Mouse (Mus musculus) C2C12 (cell line): Measurements from ENCODE around the gene Etl4. TPM values are rescaled to one million over a fixed set of nuclear protein-coding genes. Genes with fewer than 3 reads are reported as not detected.

Source experiments
- H3K27me3 ChIP-seq: one replicate; pipeline ENCODE4 v1.6.1; 2011; ENCODE audit not compliant: control insufficient read depth, insufficient read depth, insufficient read length
- H3K36me3 ChIP-seq: one replicate; pipeline ENCODE4 v1.6.1; 2011; ENCODE audit not compliant: control insufficient read depth, insufficient read depth
- H3K4me3 ChIP-seq: one replicate; pipeline ENCODE4 v1.5.1; 2011; ENCODE audit warnings: mild to moderate bottlenecking, control low read depth; ENCODE audit not compliant: poor library complexity, insufficient read depth, severe bottlenecking
- H3K79me2 ChIP-seq: one replicate; pipeline ENCODE4 v1.6.1; 2011; ENCODE audit not compliant: control insufficient read depth, insufficient read depth
- H3K79me3 ChIP-seq: one replicate; pipeline ENCODE4 v1.6.1; 2011; ENCODE audit warnings: low read depth, control low read depth
- H3ac ChIP-seq: one replicate; pipeline ENCODE3; 2011; ENCODE audit warnings: low read depth; ENCODE audit not compliant: control insufficient read depth, insufficient read length
- CEBPB ChIP-seq: IDR thresholded peaks from one replicate; pipeline ENCODE4 v1.6.1; 2011; ENCODE audit warnings: low read depth, mild to moderate bottlenecking, control low read depth, moderate library complexity
- CTCF ChIP-seq: IDR thresholded peaks from one replicate; pipeline ENCODE4 v1.5.1; 2011; ENCODE audit not compliant: control insufficient read depth, insufficient read depth, insufficient read length
- FOSL1 ChIP-seq: IDR thresholded peaks from one replicate; pipeline ENCODE4 v1.8.0; 2011; ENCODE audit warnings: mild to moderate bottlenecking, low read length; ENCODE audit not compliant: poor library complexity, insufficient read depth, severe bottlenecking
- MAX ChIP-seq: IDR thresholded peaks from one replicate; pipeline ENCODE4 v1.6.1; 2011; ENCODE audit warnings: mild to moderate bottlenecking, control low read depth
- MYOD1 ChIP-seq: IDR thresholded peaks from one replicate; pipeline ENCODE4 v1.6.1; 2011; ENCODE audit warnings: low read depth; ENCODE audit not compliant: control insufficient read depth, insufficient read length
- MYOG ChIP-seq: IDR thresholded peaks from one replicate; pipeline ENCODE4 v1.6.1; 2011; ENCODE audit not compliant: control insufficient read depth, insufficient read length; ENCODE audit errors: extremely low read depth
- USF1 ChIP-seq: IDR thresholded peaks from one replicate; pipeline ENCODE4 v1.6.1; 2011; ENCODE audit warnings: low read depth, mild to moderate bottlenecking, control low read depth, moderate library complexity
- polyA plus RNA-seq: library from polyadenylated mRNA; unstranded; fragments of >200 nt; fragmentation: generic; extraction: Trizol; gene quantifications from one replicate; pipeline ENCODE4 v1.2.1, GENCODE M21; 2012; ENCODE audit warnings: missing spikeins

Gene Etl4
- polyA plus RNA-seq, 1 experiment, result 3.9 TPM

DNA sequence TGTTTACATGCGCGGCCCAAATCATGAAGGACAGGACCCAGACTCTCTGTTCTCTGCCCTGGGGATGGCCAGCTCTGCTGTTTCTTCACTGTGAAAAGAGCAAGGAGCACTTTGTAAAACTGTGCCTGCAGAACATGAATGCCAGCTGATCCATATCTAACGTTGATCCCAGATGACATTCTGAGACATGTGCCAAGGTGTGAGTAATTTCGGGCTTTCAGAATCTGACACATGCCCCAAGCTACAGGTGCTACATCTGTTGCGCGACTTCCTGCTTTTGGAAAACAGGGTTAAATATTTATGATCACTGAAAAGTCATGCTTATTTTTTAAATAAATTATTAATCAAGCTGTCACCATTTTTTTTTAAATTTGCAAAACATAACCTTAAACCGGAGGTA lies 801.0 kb downstream of the Etl4 start:
- Histone ChIP-seq H3K79me2 (no peaks in the 10 kb centered on the region), H3K27me3 (no peaks in the 10 kb centered on the region), H3K79me3 (no peaks in the 10 kb centered on the region), H3K4me3 (no peak overlapping the region), H3ac (no peak overlapping the region), H3K36me3 (no peaks in the 10 kb centered on the region)
- no peak for TF ChIP-seq CTCF
- TF ChIP-seq MAX, result no peak
- no peak for TF ChIP-seq USF1
- TF ChIP-seq FOSL1, result no peak
- no peak for TF ChIP-seq MYOD1
- no peak for TF ChIP-seq CEBPB
- no peak for TF ChIP-seq MYOG

DNA sequence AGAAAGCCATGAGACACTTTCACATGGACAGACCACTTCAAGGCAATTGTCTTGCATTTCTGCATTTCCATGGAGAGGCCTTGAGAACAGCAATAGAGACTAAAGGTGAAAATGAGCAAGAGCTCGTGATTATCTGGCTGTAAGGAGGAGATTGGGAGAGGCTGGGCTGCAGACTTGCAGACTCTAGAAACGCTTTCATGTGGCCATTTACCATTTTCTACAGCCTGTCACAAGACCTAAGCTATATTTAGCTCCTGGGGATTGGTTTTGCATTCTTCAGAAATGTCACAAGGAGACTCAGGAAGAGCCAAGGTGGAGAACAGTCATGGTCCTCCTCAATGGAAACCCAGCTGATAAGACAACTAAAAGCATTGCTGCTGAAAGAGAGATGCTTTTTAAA lies 801.4 kb downstream of the Etl4 start:
- H3K36me3 ChIP-seq, result no peaks in the 10 kb centered on the region
- no peaks in the 10 kb centered on the region for H3K79me3 ChIP-seq
- no peaks in the 10 kb centered on the region for H3K27me3 ChIP-seq
- TF ChIP-seq MYOG, result no peak
- TF ChIP-seq USF1, result no peak
- TF ChIP-seq MYOD1, result no peak
- no peak for TF ChIP-seq FOSL1
- no peak for TF ChIP-seq CTCF
- TF ChIP-seq MAX, result no peak
- no peak for TF ChIP-seq CEBPB
- H3ac ChIP-seq, result no peak overlapping the region
- H3K79me2 ChIP-seq, result no peaks in the 10 kb centered on the region
- H3K4me3 ChIP-seq, result no peak overlapping the region

DNA sequence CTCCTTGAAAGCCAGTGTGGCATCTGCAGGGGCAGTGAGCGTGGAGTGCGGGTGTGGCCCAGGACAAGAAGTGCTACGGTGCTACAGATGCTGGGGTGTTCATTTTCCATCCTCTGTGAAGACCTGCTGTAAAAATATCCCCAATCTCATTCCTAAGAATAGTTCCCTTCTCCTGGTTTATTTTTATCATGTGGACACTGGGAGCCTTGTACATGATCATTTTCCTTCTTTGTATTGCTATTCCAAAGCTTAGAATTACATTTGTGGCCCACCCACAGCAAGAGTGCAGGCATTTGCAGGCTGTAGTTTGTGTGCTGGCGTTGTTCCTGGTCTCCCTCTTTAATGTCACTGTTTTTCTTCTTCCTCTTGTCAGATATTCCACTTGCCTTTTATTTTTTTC lies 809.5 kb downstream of the Etl4 start:
- Histone ChIP-seq H3ac (no peak overlapping the region), H3K79me3 (no peaks in the 10 kb centered on the region), H3K36me3 (no peaks in the 10 kb centered on the region), H3K79me2 (no peaks in the 10 kb centered on the region), H3K4me3 (no peak overlapping the region), H3K27me3 (no peaks in the 10 kb centered on the region)
- TF ChIP-seq MYOD1 (no peak), MYOG (no peak), FOSL1 (no peak), USF1 (no peak), CTCF (no peak), CEBPB (no peak), MAX (no peak)

DNA sequence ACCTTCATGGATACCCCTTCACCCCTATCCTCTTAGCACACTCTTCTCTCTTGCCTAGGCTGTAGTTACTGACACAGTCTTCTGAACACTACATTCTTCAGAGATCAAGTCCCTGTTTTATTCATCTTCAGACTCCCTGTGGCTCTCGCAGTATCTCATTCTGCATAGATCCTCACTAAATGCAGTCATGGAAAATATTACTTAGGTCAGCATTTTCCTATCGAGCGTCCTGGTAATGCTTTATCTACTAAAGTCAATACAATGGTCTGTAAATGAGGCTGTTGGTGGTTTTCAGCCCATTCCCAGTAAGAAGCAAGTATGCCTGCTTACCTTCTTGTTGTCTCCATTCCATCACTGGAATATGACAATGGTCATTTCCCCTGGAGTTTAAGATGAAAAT lies 811.5 kb downstream of the Etl4 start:
- Histone ChIP-seq H3K79me3 (no peaks in the 10 kb centered on the region), H3K27me3 (no peaks in the 10 kb centered on the region), H3ac (no peak overlapping the region), H3K79me2 (no peaks in the 10 kb centered on the region), H3K36me3 (no peaks in the 10 kb centered on the region), H3K4me3 (no peak overlapping the region)
- no peak for TF ChIP-seq CTCF
- no peak for TF ChIP-seq MAX
- no peak for TF ChIP-seq USF1
- TF ChIP-seq MYOG, result no peak
- no peak for TF ChIP-seq MYOD1
- no peak for TF ChIP-seq CEBPB
- TF ChIP-seq FOSL1, result no peak

DNA sequence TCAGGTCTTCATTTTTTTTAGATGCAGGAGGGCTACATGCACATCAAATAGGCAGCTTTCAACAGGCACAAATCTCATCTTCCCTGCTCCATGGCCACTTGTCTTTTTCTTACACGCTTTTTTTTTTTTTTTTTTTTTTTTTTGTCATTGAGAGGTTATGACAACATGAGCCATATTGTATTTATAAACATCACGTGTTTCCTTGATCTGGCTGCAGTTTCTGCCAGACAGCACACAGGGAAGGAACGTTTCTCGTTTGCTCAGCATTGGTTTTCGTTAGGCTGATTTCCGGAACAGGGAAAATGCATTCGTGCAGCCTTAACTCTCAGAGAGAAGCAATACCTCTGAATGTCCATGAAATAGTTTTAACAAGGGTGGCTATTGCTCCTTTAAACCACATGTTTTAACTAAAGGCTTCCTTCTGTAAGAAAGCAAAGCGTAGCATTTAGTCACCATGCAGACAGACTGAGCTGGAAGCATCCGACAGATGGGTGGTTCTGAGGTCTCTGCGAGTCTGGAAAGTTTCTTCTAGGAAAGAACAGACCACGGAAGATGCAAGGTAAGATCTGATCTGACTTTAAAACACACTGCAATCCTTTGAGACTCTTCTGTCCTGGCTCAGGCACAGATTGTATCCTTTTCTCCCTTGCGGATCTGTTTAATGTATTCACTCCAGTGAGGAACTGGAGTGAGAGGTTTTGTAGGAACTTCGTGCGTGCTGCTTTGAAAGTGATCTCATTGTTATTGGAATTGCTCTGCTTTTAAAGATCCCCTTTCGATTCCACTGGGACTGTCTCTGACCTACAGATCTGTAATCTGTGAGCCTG lies 812.8 kb downstream of the Etl4 start:
- no peaks in the 10 kb centered on the region for H3K27me3 ChIP-seq
- H3K79me3 ChIP-seq, result no peaks in the 10 kb centered on the region
- H3K79me2 ChIP-seq, result no peaks in the 10 kb centered on the region
- H3ac ChIP-seq, result no peak overlapping the region
- TF ChIP-seq MAX (no peak), CEBPB (no peak), FOSL1 (no peak), MYOD1 (no peak), USF1 (no peak), CTCF (no peak), MYOG (no peak)
- H3K4me3 ChIP-seq, result no peak overlapping the region
- H3K36me3 ChIP-seq, result no peaks in the 10 kb centered on the region
